Mouse (Mus musculus): ENCODE measurements around the gene Cutal. TPM values are rescaled to one million over a fixed set of nuclear protein-coding genes. Genes with fewer than 3 reads are reported as not detected.
"Not testable (repeated sequence)": the region's sequence is repeated elsewhere in the genome, so short reads cannot be mapped to it uniquely, and the experiment has no call there.

Gene Cutal
- 0.57 and 0.64 TPM in 2 replicates for polyA plus RNA-seq (2014; fragmentation: Nextera tagmentation; extraction: Ambion mirVana)

GRCm38 (mm10) chr2:34874271-34874670 is at the start of gene Cutal:
Gene Cutal, plus strand, starts transcription at chr2:34874396.
- no peaks in the 10 kb centered on the region for H3K9me3 ChIP-seq (ENCODE audit: low read depth, low read length)
- ATAC-seq (ENCODE audit: insufficient read depth) (no peak), DNase-seq (peak; percentile 15)

GRCm38 (mm10) chr2:34825827-34826459 is 48.3 kb upstream of the Cutal start, which contains the start of gene Fbxw2:
Gene Fbxw2, minus strand, starts transcription at chr2:34826311.
- TF ChIP-seq CTCF (IDR thresholded peaks at IDR 0.05; ENCODE audit: low read depth), result no peak
- peak; percentile 99 for ATAC-seq (ENCODE audit: insufficient read depth)
- H3K4me3 ChIP-seq (ENCODE audit: low read depth, low read length), result peak within 1 kb of the TSS; percentile 96
- WGBS, result under 1% methylated on average over 57 of the region's 57 CpGs
- H3K4me2 ChIP-seq, result peak within 1 kb of the TSS; percentile 95
- no peaks in the 10 kb centered on the region; the same call in 1 of the 2 replicates for H3K9me3 ChIP-seq (ENCODE audit: low read depth, low read length)
- peak; percentile 97 for DNase-seq
- H3K36me3 ChIP-seq (ENCODE audit: insufficient read depth), result peaks cover 11% of the 10 kb centered on the region
- no peaks in the 10 kb centered on the region for H3K27me3 ChIP-seq (ENCODE audit: insufficient read depth, low read length)
- peaks cover 9% of the 10 kb centered on the region for H3K4me1 ChIP-seq (ENCODE audit: insufficient read depth)
- peak within 1 kb of the TSS; percentile 94 for H3K9ac ChIP-seq
- H3K27ac ChIP-seq (ENCODE audit: low read depth), result peak within 1 kb of the TSS; percentile 86

More at GRCm38 (mm10) chr2:34874271-34874670, at the start of gene Cutal:
- Histone ChIP-seq H3K4me3 (ENCODE audit: low read depth, low read length) (peak within 1 kb of the TSS; percentile 8; the same call in 1 of the 2 replicates), H3K36me3 (ENCODE audit: insufficient read depth) (no peaks in the 10 kb centered on the region), H3K4me2 (peak within 1 kb of the TSS; percentile 49), H3K27me3 (ENCODE audit: insufficient read depth, low read length) (0 out of 2 replicates have a peak, but pooled peaks cover 9% of the 10 kb centered on the region), H3K27ac (ENCODE audit: low read depth) (no peak within 1 kb of the TSS), H3K4me1 (ENCODE audit: insufficient read depth) (peaks cover 8% of the 10 kb centered on the region; the same call in 1 of the 2 replicates), H3K9ac (no peak within 1 kb of the TSS)
- TF ChIP-seq CTCF (IDR thresholded peaks at IDR 0.05; ENCODE audit: low read depth), result no peak
- WGBS, result 5% methylated on average over 14 of the region's 14 CpGs

GRCm38 (mm10) chr2:34826460-34827231 is 47.5 kb upstream of the Cutal start:
- H3K36me3 ChIP-seq (ENCODE audit: insufficient read depth), result peaks cover 10% of the 10 kb centered on the region
- H3K27me3 ChIP-seq (ENCODE audit: insufficient read depth, low read length), result no peaks in the 10 kb centered on the region
- whole genome bisulfite sequencing, result 30% methylated on average over 20 of the region's 21 CpGs
- H3K4me1 ChIP-seq (ENCODE audit: insufficient read depth), result peaks cover 9% of the 10 kb centered on the region
- H3K9ac ChIP-seq, result peak overlapping the region; percentile 94
- H3K4me3 ChIP-seq (ENCODE audit: low read depth, low read length), result peak overlapping the region; percentile 96
- ATAC-seq (ENCODE audit: insufficient read depth) (peak; percentile 42; the same call in 1 of the 2 replicates), DNase-seq (no peak)
- H3K4me2 ChIP-seq, result peak overlapping the region; percentile 95
- H3K9me3 ChIP-seq (ENCODE audit: low read depth, low read length), result no peaks in the 10 kb centered on the region; the same call in 1 of the 2 replicates
- H3K27ac ChIP-seq (ENCODE audit: low read depth), result peak overlapping the region; percentile 86
- TF ChIP-seq CTCF (IDR thresholded peaks at IDR 0.05; ENCODE audit: low read depth), result no peak

- no peak overlapping the region for H3K4me3 ChIP-seq (ENCODE audit: low read depth, low read length)
- H3K9ac ChIP-seq, result no peak overlapping the region
- no peaks in the 10 kb centered on the region for H3K27me3 ChIP-seq (ENCODE audit: insufficient read depth, low read length)
- DNase-seq (no peak), ATAC-seq (ENCODE audit: insufficient read depth) (no peak)
- TF ChIP-seq CTCF (IDR thresholded peaks at IDR 0.05; ENCODE audit: low read depth), result no peak
- WGBS, result 86% methylated on average over 4 of the region's 4 CpGs
- no peak overlapping the region for H3K4me2 ChIP-seq
- H3K9me3 ChIP-seq (ENCODE audit: low read depth, low read length), result no peaks in the 10 kb centered on the region; the same call in 1 of the 2 replicates
- H3K4me1 ChIP-seq (ENCODE audit: insufficient read depth), result peaks cover 9% of the 10 kb centered on the region
- H3K27ac ChIP-seq (ENCODE audit: low read depth), result no peak overlapping the region
- peaks cover 5% of the 10 kb centered on the region for H3K36me3 ChIP-seq (ENCODE audit: insufficient read depth)
These were observed 46.6 kb upstream of the Cutal start for GRCm38 (mm10) chr2:34827591-34827990.

- 88% methylated on average over 1 of the region's 1 CpGs for WGBS
- H3K27ac ChIP-seq (ENCODE audit: low read depth), result no peak overlapping the region
- peaks cover 9% of the 10 kb centered on the region for H3K4me1 ChIP-seq (ENCODE audit: insufficient read depth)
- ATAC-seq (ENCODE audit: insufficient read depth), result no peak
- no peak for TF ChIP-seq CTCF (IDR thresholded peaks at IDR 0.05; ENCODE audit: low read depth)
- no peak for DNase-seq
- no peak overlapping the region for H3K9ac ChIP-seq
- no peak overlapping the region for H3K4me3 ChIP-seq (ENCODE audit: low read depth, low read length)
- no peak overlapping the region for H3K4me2 ChIP-seq
- no peaks in the 10 kb centered on the region for H3K27me3 ChIP-seq (ENCODE audit: insufficient read depth, low read length)
- H3K36me3 ChIP-seq (ENCODE audit: insufficient read depth), result 0 out of 2 replicates have a peak, but pooled peaks cover 2% of the 10 kb centered on the region
- no peaks in the 10 kb centered on the region; the same call in 1 of the 2 replicates for H3K9me3 ChIP-seq (ENCODE audit: low read depth, low read length)
These were observed 46.2 kb upstream of the Cutal start for GRCm38 (mm10) chr2:34828026-34828425.

- H3K4me2 ChIP-seq; H3K27me3 ChIP-seq (ENCODE audit: insufficient read depth, low read length); H3K9me3 ChIP-seq (ENCODE audit: low read depth, low read length); ATAC-seq (ENCODE audit: insufficient read depth); H3K9ac ChIP-seq; H3K36me3 ChIP-seq (ENCODE audit: insufficient read depth); H3K4me3 ChIP-seq (ENCODE audit: low read depth, low read length); H3K27ac ChIP-seq (ENCODE audit: low read depth); H3K4me1 ChIP-seq (ENCODE audit: insufficient read depth); DNase-seq: not testable (repeated sequence)
- 92% methylated on average over 17 of the region's 17 CpGs for WGBS
These were observed 44.1 kb upstream of the Cutal start for GRCm38 (mm10) chr2:34830066-34830465.

- H3K4me3 ChIP-seq (ENCODE audit: low read depth, low read length); H3K9ac ChIP-seq; DNase-seq; H3K4me1 ChIP-seq (ENCODE audit: insufficient read depth); ATAC-seq (ENCODE audit: insufficient read depth); H3K36me3 ChIP-seq (ENCODE audit: insufficient read depth); H3K9me3 ChIP-seq (ENCODE audit: low read depth, low read length); H3K27ac ChIP-seq (ENCODE audit: low read depth); H3K4me2 ChIP-seq; H3K27me3 ChIP-seq (ENCODE audit: insufficient read depth, low read length): not testable (repeated sequence)
- WGBS, result 67% methylated on average over 11 of the region's 11 CpGs
These were observed 41.3 kb upstream of the Cutal start, which contains the start of gene Gm34653 for GRCm38 (mm10) chr2:34832766-34833457. Gene Gm34653, plus strand, starts transcription at chr2:34833007.
